Comparison of ENCODE assay signal across 11 mouse cellular contexts in genomic region chr15:64562431-64563111, GRCm38 (mm10).
DNase-seq lines count a peak whose midpoint lies in the region.
"Had no signal": no experiment of that assay in that cellular context is flagged by ENCODE, and none has a peak within 500 bp of the region (broad histone marks: within the 10 kb centered on the region; RNA-seq: fewer than 3 reads in every experiment).

No protein-coding gene starts in this region.

- peak; percentile 33 for DNase-seq in layer of hippocampus, adult 8-10 months (ENCODE audit: low spot score in 2 of 2)
- no peak for DNase-seq in layer of hippocampus, postnatal 36 days
- peak; percentile 24 to 56 for DNase-seq in frontal cortex, postnatal 10 days (ENCODE audit: low spot score in 2 of 2)
- peak; percentile 39 for DNase-seq in left cerebral cortex, adult 11 months (ENCODE audit: low spot score)
- peak; percentile 59 for DNase-seq in right cerebral cortex, postnatal 14 days
- no peak for DNase-seq in c-Kit-positive CD71-positive TER-119-positive erythroid progenitor cells, embryonic 14.5 days (ENCODE audit: low spot score)
- no peak for DNase-seq in urinary bladder, adult 18-20 months (ENCODE audit: low spot score in 2 of 2)
- no peak for DNase-seq in spleen, postnatal 10 days (ENCODE audit: low spot score in 2 of 2)
- DNase-seq: adrenal gland, postnatal 36 days; lung, adult 2 months; retina, postnatal 1 day had no signal

Comparison
In these comparisons a context has a peak if more than half of its experiments do, and no peak if none do; other contexts are left out.
1. DNase-seq: peak in layer of hippocampus, adult 8-10 months (2 of 2), frontal cortex, postnatal 10 days (2 of 2), left cerebral cortex, adult 11 months (single experiment) and right cerebral cortex, postnatal 14 days (single experiment); none in layer of hippocampus, postnatal 36 days (0 of 2), c-Kit-positive CD71-positive TER-119-positive erythroid progenitor cells, embryonic 14.5 days (single experiment), urinary bladder, adult 18-20 months (0 of 2) and spleen, postnatal 10 days (0 of 2).